Mouse (Mus musculus) neural tube, embryonic 14.5 days (tissue): Measurements from ENCODE around the gene Rnaseh2c. TPM values are rescaled to one million over a fixed set of nuclear protein-coding genes. Genes with fewer than 3 reads are reported as not detected.

ENCODE experiments used
- ATAC-seq: fragments of 200-750 bp; cut with Nextera tagmentation; 2 replicates; pipeline ENCODE4 v1.8.0; 2017; ENCODE audit warnings: low read depth, mild to moderate bottlenecking, moderate TSS enrichment, moderate library complexity
- H3K27ac ChIP-seq: fragments of 300-500 bp; sonication (generic); 2 replicates; pipeline ENCODE4 v1.5.1; 2014; ENCODE audit warnings: low read depth, mild to moderate bottlenecking, control low read depth, low read length, moderate library complexity, mixed read lengths
- H3K27me3 ChIP-seq: fragments of 300-500 bp; sonication (generic); 2 replicates; pipeline ENCODE4 v1.6.1; 2014; ENCODE audit warnings: low read length; ENCODE audit not compliant: control insufficient read depth, insufficient read depth
- H3K36me3 ChIP-seq: fragments of 300-500 bp; sonication (generic); 2 replicates; pipeline ENCODE4 v1.6.1; 2014; ENCODE audit warnings: low read length, mixed read lengths; ENCODE audit not compliant: control insufficient read depth, insufficient read depth
- H3K4me1 ChIP-seq: fragments of 300-500 bp; sonication (generic); 2 replicates; pipeline ENCODE4 v1.6.1; 2014; ENCODE audit warnings: low read length; ENCODE audit not compliant: control insufficient read depth, insufficient read depth
- H3K4me2 ChIP-seq: fragments of 300-500 bp; sonication (generic); 2 replicates; pipeline ENCODE4 v1.6.1; 2014; ENCODE audit warnings: mild to moderate bottlenecking, low read depth, low read length, control low read depth
- H3K4me3 ChIP-seq: fragments of 300-500 bp; sonication (generic); 2 replicates; pipeline ENCODE4 v1.5.1; 2014; ENCODE audit warnings: low read depth, low read length, control low read depth, mixed read lengths
- H3K9ac ChIP-seq: fragments of 300-500 bp; sonication (generic); replicated peaks from 2 replicates; pipeline ENCODE4 v1.6.1; 2014; ENCODE audit warnings: low read depth, mild to moderate bottlenecking, control low read depth, low read length, mixed read lengths
- H3K9me3 ChIP-seq: fragments of 300-500 bp; sonication (generic); 2 replicates; pipeline ENCODE4 v1.6.1; 2016; ENCODE audit warnings: low read length; ENCODE audit not compliant: control insufficient read depth
- WGBS: fragments of 180-500 bp; shearing (Covaris S2); extraction: QIAGEN DNeasy Blood & Tissue Kit; methylation state at CpG from one replicate; pipeline ENCODE4 v1.1.7; 2014; 5-methylcytosine and 5-hydroxymethylcytosine counted together
- polyA plus RNA-seq: library from polyadenylated mRNA; unstranded; fragments of >200 nt; fragmentation: Nextera tagmentation; extraction: Ambion mirVana; gene quantifications from 2 replicates; pipeline ENCODE4 v1.2.1, GENCODE M21; 2014

Rnaseh2c gene
- polyA plus RNA-seq, 1 experiment from 2014 or later = 51.7 TPM

DNA sequence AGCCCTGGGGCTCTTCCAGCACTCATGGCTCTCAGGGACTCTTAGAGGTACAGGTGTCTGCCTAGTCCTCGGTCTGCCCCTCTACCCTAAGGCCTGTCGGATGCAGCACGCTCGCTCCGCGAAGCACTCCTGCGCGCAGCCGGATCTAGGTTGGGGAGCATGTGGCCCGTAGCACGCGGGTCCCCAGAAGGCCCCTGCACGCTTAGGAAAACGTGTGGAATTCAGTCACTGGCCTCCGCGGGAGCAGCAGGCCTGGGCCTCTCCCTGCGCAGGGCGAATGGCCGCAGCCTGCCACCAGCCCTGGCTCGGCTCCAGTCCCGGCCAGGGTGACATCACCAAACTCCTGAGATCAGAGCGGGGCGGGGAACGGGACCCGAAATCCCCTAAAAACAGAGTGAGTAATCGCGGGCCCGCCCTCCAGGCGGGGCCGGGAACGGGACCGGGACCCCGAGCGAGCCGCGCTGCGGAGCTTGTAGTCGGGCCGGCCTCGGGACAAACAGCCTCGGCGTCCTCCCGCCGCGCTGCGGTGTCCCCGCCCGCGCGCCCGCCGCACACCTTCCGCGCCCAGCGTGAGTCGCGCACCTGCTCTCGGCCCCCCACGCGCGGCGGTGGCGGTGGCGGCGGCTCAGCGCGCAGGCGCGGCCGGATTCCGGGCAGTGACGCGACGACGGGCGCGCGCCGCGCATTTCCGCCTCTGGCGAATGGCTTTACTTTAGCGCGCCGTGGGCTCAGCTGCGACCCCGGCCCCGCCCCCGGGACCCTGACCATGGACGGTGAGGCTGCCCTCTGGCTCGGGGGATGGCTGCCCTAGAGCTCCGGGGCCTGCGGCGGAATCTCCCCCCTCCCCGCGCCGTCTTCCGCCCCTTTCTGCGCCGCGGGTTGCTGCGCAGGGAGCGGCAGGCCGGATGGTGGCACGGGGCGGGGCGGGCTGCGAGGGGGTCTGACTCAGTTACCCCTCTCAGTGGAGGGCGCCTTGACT is 35.7 kb downstream of the Rnaseh2c start, which contains the start of gene Rela:
TSS of gene Rela (plus strand) at position 415 of the 979 bp plus-strand sequence.
- Histone ChIP-seq H3K9ac (peak within 1 kb of the TSS; percentile 93), H3K4me1 (peaks cover 16% of the 10 kb centered on the region), H3K27ac (peak within 1 kb of the TSS; percentile 92), H3K9me3 (no peaks in the 10 kb centered on the region), H3K27me3 (no peaks in the 10 kb centered on the region), H3K4me2 (peak within 1 kb of the TSS; percentile 95), H3K36me3 (peaks cover 27% of the 10 kb centered on the region), H3K4me3 (peak within 1 kb of the TSS; percentile 87)
- peak; percentile 85 for ATAC-seq
- under 1% methylated on average over 98 of the region's 109 CpGs for WGBS

DNA sequence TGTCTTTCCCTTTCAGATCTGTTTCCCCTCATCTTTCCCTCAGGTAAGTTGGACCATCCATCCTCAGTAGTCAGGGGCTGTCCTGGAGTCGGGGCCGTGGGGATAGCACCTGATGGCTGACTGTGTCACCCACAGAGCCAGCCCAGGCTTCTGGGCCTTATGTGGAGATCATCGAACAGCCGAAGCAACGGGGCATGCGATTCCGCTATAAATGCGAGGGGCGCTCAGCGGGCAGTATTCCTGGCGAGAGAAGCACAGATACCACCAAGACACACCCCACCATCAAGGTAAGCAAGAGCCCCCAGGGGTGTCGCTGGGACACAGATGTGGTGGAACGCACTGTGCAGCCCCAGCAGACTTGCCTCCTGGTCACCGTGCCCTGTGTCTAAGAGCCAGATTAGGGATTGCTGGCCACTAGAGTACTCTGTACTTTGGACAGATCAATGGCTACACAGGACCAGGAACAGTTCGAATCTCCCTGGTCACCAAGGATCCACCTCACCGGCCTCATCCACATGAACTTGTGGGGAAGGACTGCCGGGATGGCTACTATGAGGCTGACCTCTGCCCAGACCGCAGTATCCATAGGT is 36.8 kb downstream of the Rnaseh2c start:
- H3K4me2 ChIP-seq = peak overlapping the region; percentile 95
- no peaks in the 10 kb centered on the region for H3K9me3 ChIP-seq
- no peaks in the 10 kb centered on the region for H3K27me3 ChIP-seq
- H3K9ac ChIP-seq = peak overlapping the region; percentile 93
- WGBS = 90% methylated on average over 18 of the region's 18 CpGs
- H3K4me3 ChIP-seq = peak overlapping the region; percentile 87
- peaks cover 34% of the 10 kb centered on the region for H3K36me3 ChIP-seq
- no peak overlapping the region for H3K27ac ChIP-seq
- no peak for ATAC-seq
- H3K4me1 ChIP-seq = peaks cover 16% of the 10 kb centered on the region

DNA sequence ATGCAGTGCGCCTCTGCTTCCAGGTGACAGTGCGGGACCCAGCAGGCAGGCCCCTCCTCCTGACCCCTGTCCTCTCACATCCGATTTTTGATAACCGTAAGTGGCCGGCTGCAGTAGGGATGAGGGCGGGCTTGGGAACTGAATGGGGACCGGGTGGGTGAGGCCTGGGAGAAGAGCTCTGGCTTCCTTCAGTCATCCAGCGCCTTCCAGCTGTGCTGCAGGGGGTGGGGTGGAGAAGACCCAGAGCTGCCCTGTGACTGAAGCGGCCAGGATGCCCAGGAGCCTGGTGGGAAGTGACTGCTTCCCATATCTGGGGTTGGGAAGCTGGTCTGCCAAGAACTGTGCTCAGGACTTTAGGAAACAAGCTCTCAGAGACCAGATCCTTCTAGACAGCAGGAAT is 38.7 kb downstream of the Rnaseh2c start:
- no peak overlapping the region for H3K27ac ChIP-seq
- no peak for ATAC-seq
- peaks cover 16% of the 10 kb centered on the region for H3K4me1 ChIP-seq
- peaks cover 49% of the 10 kb centered on the region for H3K36me3 ChIP-seq
- H3K4me2 ChIP-seq = no peak overlapping the region
- 68% methylated on average over 9 of the region's 9 CpGs for whole genome bisulfite sequencing
- no peak overlapping the region for H3K4me3 ChIP-seq
- H3K9me3 ChIP-seq = no peaks in the 10 kb centered on the region
- H3K27me3 ChIP-seq = no peaks in the 10 kb centered on the region
- no peak overlapping the region for H3K9ac ChIP-seq

DNA sequence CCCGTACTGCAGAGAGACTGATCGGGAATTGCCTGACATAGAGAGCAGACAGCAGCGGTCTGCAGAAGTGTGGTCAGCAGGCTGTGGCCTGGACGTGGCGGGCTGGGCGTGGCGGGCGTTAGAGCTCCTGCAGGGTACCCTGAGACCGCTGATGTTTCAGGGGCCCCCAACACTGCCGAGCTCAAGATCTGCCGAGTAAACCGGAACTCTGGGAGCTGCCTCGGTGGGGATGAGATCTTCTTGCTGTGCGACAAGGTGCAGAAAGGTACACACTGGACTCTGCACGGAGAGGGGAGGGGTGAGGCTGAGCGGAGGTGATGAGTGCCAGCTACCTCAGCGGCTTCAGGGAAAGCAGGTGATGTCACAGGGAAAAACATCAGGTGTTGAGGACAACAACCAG is 39.3 kb downstream of the Rnaseh2c start:
- 92% methylated on average over 17 of the region's 17 CpGs for WGBS
- Histone ChIP-seq H3K4me1 (peaks cover 16% of the 10 kb centered on the region), H3K36me3 (peaks cover 56% of the 10 kb centered on the region), H3K4me2 (no peak overlapping the region), H3K27ac (no peak overlapping the region), H3K4me3 (no peak overlapping the region), H3K9ac (no peak overlapping the region), H3K27me3 (no peaks in the 10 kb centered on the region), H3K9me3 (no peaks in the 10 kb centered on the region)
- ATAC-seq = no peak

DNA sequence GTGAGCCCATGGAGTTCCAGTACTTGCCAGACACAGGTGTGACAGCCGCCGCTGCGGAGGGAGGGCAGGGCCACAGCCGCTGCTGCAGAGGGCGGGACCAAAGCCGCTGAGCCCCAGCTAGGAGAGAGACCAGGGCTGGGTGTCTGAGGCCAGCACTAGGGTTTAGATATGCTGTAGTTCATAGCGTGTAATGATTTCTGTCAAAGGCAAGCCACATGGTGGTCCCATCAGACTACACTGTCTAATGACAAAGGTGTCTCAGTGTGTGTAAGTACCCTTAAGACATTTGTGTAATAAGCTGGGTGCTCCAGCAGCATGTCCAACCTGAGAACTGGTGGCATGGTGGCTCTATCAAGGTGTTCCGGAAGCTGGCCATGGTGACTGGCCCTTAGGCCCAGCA is 40.0 kb downstream of the Rnaseh2c start:
- no peak for ATAC-seq
- Histone ChIP-seq H3K36me3 (peaks cover 61% of the 10 kb centered on the region), H3K9me3 (no peaks in the 10 kb centered on the region), H3K27me3 (no peaks in the 10 kb centered on the region), H3K4me1 (peaks cover 13% of the 10 kb centered on the region), H3K4me2 (no peak overlapping the region), H3K27ac (no peak overlapping the region), H3K4me3 (no peak overlapping the region), H3K9ac (no peak overlapping the region)
- 94% methylated on average over 8 of the region's 8 CpGs for WGBS

DNA sequence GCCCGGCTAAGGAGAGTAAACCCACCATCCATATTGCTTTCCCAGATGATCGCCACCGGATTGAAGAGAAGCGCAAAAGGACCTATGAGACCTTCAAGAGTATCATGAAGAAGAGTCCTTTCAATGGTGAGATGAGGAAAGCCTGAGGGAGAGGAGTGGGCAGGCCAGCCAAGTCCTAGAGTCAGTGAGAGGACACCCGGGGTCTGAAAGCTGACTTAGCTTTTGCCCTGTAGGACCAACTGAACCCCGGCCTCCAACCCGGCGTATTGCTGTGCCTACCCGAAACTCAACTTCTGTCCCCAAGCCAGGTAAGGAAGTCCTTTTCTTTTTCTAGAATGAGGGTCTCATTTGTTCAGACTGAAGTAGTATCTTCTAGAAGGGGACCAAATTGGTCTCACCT is 43.6 kb downstream of the Rnaseh2c start:
- Histone ChIP-seq H3K4me2 (no peak overlapping the region), H3K4me1 (peaks cover 14% of the 10 kb centered on the region)
- WGBS = 97% methylated on average over 9 of the region's 9 CpGs

DNA sequence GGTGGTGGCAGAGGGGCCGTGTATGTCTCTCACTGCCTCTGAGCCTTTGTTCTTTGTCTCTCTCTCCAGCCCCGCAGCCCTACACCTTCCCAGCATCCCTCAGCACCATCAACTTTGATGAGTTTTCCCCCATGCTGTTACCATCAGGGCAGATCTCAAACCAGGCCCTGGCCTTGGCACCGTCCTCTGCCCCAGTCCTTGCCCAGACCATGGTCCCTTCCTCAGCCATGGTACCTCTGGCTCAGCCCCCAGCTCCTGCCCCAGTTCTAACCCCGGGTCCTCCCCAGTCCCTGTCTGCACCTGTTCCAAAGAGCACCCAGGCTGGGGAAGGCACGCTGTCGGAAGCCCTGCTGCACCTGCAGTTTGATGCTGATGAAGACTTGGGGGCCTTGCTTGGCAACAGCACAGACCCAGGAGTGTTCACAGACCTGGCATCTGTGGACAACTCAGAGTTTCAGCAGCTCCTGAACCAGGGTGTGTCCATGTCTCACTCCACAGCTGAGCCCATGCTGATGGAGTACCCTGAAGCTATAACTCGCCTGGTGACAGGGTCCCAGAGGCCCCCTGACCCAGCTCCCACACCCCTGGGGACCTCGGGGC is 45.2 kb downstream of the Rnaseh2c start:
- Histone ChIP-seq H3K9me3 (no peaks in the 10 kb centered on the region), H3K4me1 (peaks cover 14% of the 10 kb centered on the region), H3K36me3 (peaks cover 54% of the 10 kb centered on the region), H3K4me3 (no peak overlapping the region), H3K27me3 (no peaks in the 10 kb centered on the region), H3K9ac (no peak overlapping the region), H3K4me2 (no peak overlapping the region), H3K27ac (no peak overlapping the region)
- ATAC-seq = no peak
- WGBS = 98% methylated on average over 8 of the region's 8 CpGs

More for the DNA sequence above, 43.6 kb downstream of the Rnaseh2c start:
- H3K27me3 ChIP-seq = no peaks in the 10 kb centered on the region
- no peaks in the 10 kb centered on the region for H3K9me3 ChIP-seq
- peaks cover 65% of the 10 kb centered on the region for H3K36me3 ChIP-seq
- ATAC-seq = no peak
- no peak overlapping the region for H3K4me3 ChIP-seq
- no peak overlapping the region for H3K9ac ChIP-seq
- no peak overlapping the region for H3K27ac ChIP-seq

DNA sequence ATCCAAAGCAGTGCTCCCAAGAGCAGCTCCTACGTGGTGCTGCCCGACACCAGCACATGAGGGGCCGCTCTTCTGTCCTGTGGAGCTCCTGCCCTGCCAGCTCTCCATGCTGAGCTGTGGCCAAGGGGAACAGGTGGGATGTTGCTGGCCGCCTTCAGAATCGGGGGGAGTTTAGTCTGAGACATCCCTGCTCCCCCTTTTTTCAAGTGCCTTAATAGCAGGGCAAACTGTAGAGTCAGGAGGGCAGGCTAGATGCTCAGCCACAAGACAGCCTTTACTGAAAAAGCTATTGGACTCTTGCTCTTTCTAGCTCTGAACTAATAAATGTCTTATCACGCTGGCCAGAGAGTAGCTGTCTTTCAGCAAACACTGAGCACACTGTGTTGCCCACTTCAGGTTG is 46.1 kb downstream of the Rnaseh2c start:
- no peak overlapping the region for H3K4me2 ChIP-seq
- H3K27me3 ChIP-seq = no peaks in the 10 kb centered on the region
- 97% methylated on average over 6 of the region's 6 CpGs for WGBS
- no peaks in the 10 kb centered on the region for H3K9me3 ChIP-seq
- H3K36me3 ChIP-seq = peaks cover 47% of the 10 kb centered on the region
- no peak for ATAC-seq
- no peak overlapping the region for H3K4me3 ChIP-seq
- H3K9ac ChIP-seq = 0 out of 2 replicates have a peak overlapping the region, but pooled peaks have one; percentile 25
- peaks cover 14% of the 10 kb centered on the region for H3K4me1 ChIP-seq
- H3K27ac ChIP-seq = peak overlapping the region; percentile 73; the same call in 1 of the 2 replicates
